Mouse (Mus musculus) limb, embryonic 13.5 days (tissue): Measurements from ENCODE around the gene Olfr458. TPM values are rescaled to one million over a fixed set of nuclear protein-coding genes. Genes with fewer than 3 reads are reported as not detected.

ENCODE experiments used
- ATAC-seq: fragments of 200-750 bp; cut with Nextera tagmentation; 2 replicates; pipeline ENCODE4 v1.8.0; 2017; ENCODE audit warnings: low read depth, moderate number of reproducible peaks, moderate TSS enrichment; ENCODE audit not compliant: low FRiP score
- H3K27ac ChIP-seq: fragments of 300-500 bp; sonication (generic); 2 replicates; pipeline ENCODE4 v1.5.1; 2015; ENCODE audit warnings: inconsistent platforms, mild to moderate bottlenecking, moderate library complexity
- H3K27me3 ChIP-seq: fragments of 300-500 bp; sonication (generic); 2 replicates; pipeline ENCODE4 v1.6.1; 2015; ENCODE audit warnings: mild to moderate bottlenecking, inconsistent platforms
- H3K36me3 ChIP-seq: fragments of 300-500 bp; sonication (generic); 2 replicates; pipeline ENCODE4 v1.6.1; 2015; ENCODE audit warnings: inconsistent platforms, mild to moderate bottlenecking, moderate library complexity
- H3K4me1 ChIP-seq: fragments of 300-500 bp; sonication (generic); 2 replicates; pipeline ENCODE4 v1.6.1; 2015; ENCODE audit warnings: inconsistent platforms
- H3K4me2 ChIP-seq: fragments of 300-500 bp; sonication (generic); replicated peaks from 2 replicates; pipeline ENCODE4 v1.6.1; 2015; ENCODE audit warnings: inconsistent platforms, mild to moderate bottlenecking, moderate library complexity
- H3K4me3 ChIP-seq: fragments of 300-500 bp; sonication (generic); 2 replicates; pipeline ENCODE4 v1.5.1; 2015; ENCODE audit warnings: moderate library complexity, mild to moderate bottlenecking, inconsistent platforms
- H3K9ac ChIP-seq: fragments of 300-500 bp; sonication (generic); 2 replicates; pipeline ENCODE4 v1.6.1; 2015; ENCODE audit warnings: mild to moderate bottlenecking, inconsistent platforms
- H3K9me3 ChIP-seq: fragments of 300-500 bp; sonication (generic); 2 replicates; pipeline ENCODE4 v1.6.1; 2016; ENCODE audit warnings: inconsistent platforms
- WGBS: fragments of 180-500 bp; shearing (Covaris S2); methylation state at CpG from one replicate; pipeline ENCODE4 v1.1.7; 2015; 5-methylcytosine and 5-hydroxymethylcytosine counted together
- polyA plus RNA-seq: library from polyadenylated mRNA; unstranded; fragments of >200 nt; fragmentation: Nextera tagmentation; extraction: Ambion mirVana; gene quantifications from 2 replicates; pipeline ENCODE4 v1.2.1, GENCODE M21; 2015

Gene Olfr458
- polyA plus RNA-seq, 1 experiment from 2014 or later = not detected

- no peak for ATAC-seq
- no peaks in the 10 kb centered on the region for H3K36me3 ChIP-seq
- no peaks in the 10 kb centered on the region for H3K27me3 ChIP-seq
- no peak overlapping the region for H3K9ac ChIP-seq
- H3K4me1 ChIP-seq = no peaks in the 10 kb centered on the region
- H3K9me3 ChIP-seq = no peaks in the 10 kb centered on the region
- no peak overlapping the region for H3K4me2 ChIP-seq
- no peak overlapping the region for H3K27ac ChIP-seq
- no peak overlapping the region for H3K4me3 ChIP-seq
- 67% methylated on average over 2 of the region's 2 CpGs for WGBS
These were observed 29.5 kb downstream of the Olfr458 start for GRCm38 (mm10) chr6:42435490-42435889.

- ATAC-seq = no peak
- Histone ChIP-seq H3K27me3 (no peaks in the 10 kb centered on the region), H3K36me3 (no peaks in the 10 kb centered on the region), H3K9ac (no peak within 1 kb of the TSS), H3K4me1 (no peaks in the 10 kb centered on the region), H3K4me2 (no peak within 1 kb of the TSS), H3K4me3 (no peak within 1 kb of the TSS), H3K9me3 (no peaks in the 10 kb centered on the region), H3K27ac (no peak within 1 kb of the TSS)
- 83% methylated on average over 6 of the region's 6 CpGs for WGBS
These were observed 30.6 kb downstream of the Olfr458 start, which contains the start of gene Tas2r126 for GRCm38 (mm10) chr6:42434446-42434845. TSS of gene Tas2r126 (plus strand) at chr6:42434535.

GRCm38 (mm10) chr6:42433554-42433953, 31.4 kb downstream of the Olfr458 start:
- WGBS = 75% methylated on average over 2 of the region's 2 CpGs
- Histone ChIP-seq H3K4me3 (no peak overlapping the region), H3K4me1 (no peaks in the 10 kb centered on the region), H3K9ac (no peak overlapping the region), H3K27me3 (no peaks in the 10 kb centered on the region), H3K36me3 (no peaks in the 10 kb centered on the region), H3K9me3 (no peaks in the 10 kb centered on the region), H3K4me2 (no peak overlapping the region), H3K27ac (no peak overlapping the region)
- ATAC-seq = no peak

- no peak for ATAC-seq
- Histone ChIP-seq H3K9me3 (no peaks in the 10 kb centered on the region), H3K4me2 (no peak overlapping the region), H3K36me3 (no peaks in the 10 kb centered on the region), H3K4me1 (no peaks in the 10 kb centered on the region), H3K27ac (no peak overlapping the region), H3K4me3 (no peak overlapping the region), H3K27me3 (no peaks in the 10 kb centered on the region), H3K9ac (no peak overlapping the region)
- 83% methylated on average over 4 of the region's 4 CpGs for WGBS
These were observed 38.7 kb downstream of the Olfr458 start for GRCm38 (mm10) chr6:42426337-42426736.

- Histone ChIP-seq H3K27me3 (no peaks in the 10 kb centered on the region), H3K36me3 (no peaks in the 10 kb centered on the region), H3K9ac (no peak overlapping the region), H3K4me3 (no peak overlapping the region), H3K9me3 (no peaks in the 10 kb centered on the region), H3K27ac (no peak overlapping the region), H3K4me2 (no peak overlapping the region), H3K4me1 (no peaks in the 10 kb centered on the region)
- no peak for ATAC-seq
- WGBS = 88% methylated on average over 3 of the region's 3 CpGs
These were observed 40.5 kb downstream of the Olfr458 start for GRCm38 (mm10) chr6:42424472-42424871.

GRCm38 (mm10) chr6:42421439-42421838, 43.6 kb downstream of the Olfr458 start:
- Histone ChIP-seq H3K4me3 (no peak overlapping the region), H3K4me1 (no peaks in the 10 kb centered on the region), H3K36me3 (no peaks in the 10 kb centered on the region), H3K9ac (no peak overlapping the region), H3K27me3 (no peaks in the 10 kb centered on the region), H3K4me2 (no peak overlapping the region), H3K9me3 (no peaks in the 10 kb centered on the region), H3K27ac (no peak overlapping the region)
- ATAC-seq = no peak
- WGBS = 82% methylated on average over 2 of the region's 2 CpGs

GRCm38 (mm10) chr6:42419443-42419842, 45.6 kb downstream of the Olfr458 start:
- H3K27me3 ChIP-seq = no peaks in the 10 kb centered on the region
- no peaks in the 10 kb centered on the region for H3K4me1 ChIP-seq
- H3K27ac ChIP-seq = no peak overlapping the region
- H3K9ac ChIP-seq = no peak overlapping the region
- no peak overlapping the region for H3K4me2 ChIP-seq
- no peaks in the 10 kb centered on the region for H3K9me3 ChIP-seq
- H3K36me3 ChIP-seq = no peaks in the 10 kb centered on the region
- no peak overlapping the region for H3K4me3 ChIP-seq
- no peak for ATAC-seq
- 90% methylated on average over 2 of the region's 2 CpGs for WGBS

Other genes starting within 250 kb of the Olfr458 start
- not detected in 2 replicates for gene Tas2r144, start 249.9 kb downstream of the Olfr458 start, polyA plus RNA-seq
- gene Gstk1, start 219.3 kb downstream of the Olfr458 start, polyA plus RNA-seq = 22.6 and 25.6 TPM in 2 replicates
- 0.93 and 0.99 TPM in 2 replicates for gene Tmem139, start 203.2 kb downstream of the Olfr458 start, polyA plus RNA-seq
- gene Casp2, start 200.2 kb downstream of the Olfr458 start, polyA plus RNA-seq = 63.0 and 64.7 TPM in 2 replicates
- gene Clcn1, start 178.5 kb downstream of the Olfr458 start, polyA plus RNA-seq = 0.32 and 0.46 TPM in 2 replicates
- 0.45 and 0.56 TPM in 2 replicates for gene Fam131b, start 140.6 kb downstream of the Olfr458 start, polyA plus RNA-seq
- 118 and 123 TPM in 2 replicates for gene Zyx, start 115.6 kb downstream of the Olfr458 start, polyA plus RNA-seq
- gene Epha1, start 91.9 kb downstream of the Olfr458 start, polyA plus RNA-seq = 8.9 and 9.4 TPM in 2 replicates
- not detected in 2 replicates for gene Tas2r143, start 65.0 kb downstream of the Olfr458 start, polyA plus RNA-seq
- not detected in 2 replicates for gene Tas2r135, start 59.8 kb downstream of the Olfr458 start, polyA plus RNA-seq
- not detected in 2 replicates for gene Tas2r126, start 30.7 kb downstream of the Olfr458 start, polyA plus RNA-seq
- gene Olfr457, start 11.1 kb upstream of the Olfr458 start, polyA plus RNA-seq = not detected in 2 replicates
- gene Olfr456, start 22.0 kb upstream of the Olfr458 start, polyA plus RNA-seq = not detected in 2 replicates
- not detected in 2 replicates for gene Olfr455, start 82.4 kb upstream of the Olfr458 start, polyA plus RNA-seq
- gene Tcaf3, start 132.5 kb upstream of the Olfr458 start, polyA plus RNA-seq = not detected in 2 replicates
- 5.6 TPM in 2 replicates for gene Tcaf2, start 180.1 kb upstream of the Olfr458 start, polyA plus RNA-seq
- gene Tcaf1, start 244.9 kb upstream of the Olfr458 start, polyA plus RNA-seq = 88.2 and 93.1 TPM in 2 replicates